Mouse (Mus musculus): ENCODE measurements at regions not wholly inside any gene's neighbourhood (a gene's known extent, or its start where the extent isn't known, plus 50 kb on each side); places are given as distances from the start of the nearest gene placed in this dataset.

GRCm38 (mm10) chr13:102135210-102135609 lies 367.2 kb upstream of the Pik3r1 start:
- DNase-seq: no peak

- DNase-seq: no peak
These were observed 375.0 kb upstream of the Pik3r1 start for GRCm38 (mm10) chr13:102142986-102143385.

DNA sequence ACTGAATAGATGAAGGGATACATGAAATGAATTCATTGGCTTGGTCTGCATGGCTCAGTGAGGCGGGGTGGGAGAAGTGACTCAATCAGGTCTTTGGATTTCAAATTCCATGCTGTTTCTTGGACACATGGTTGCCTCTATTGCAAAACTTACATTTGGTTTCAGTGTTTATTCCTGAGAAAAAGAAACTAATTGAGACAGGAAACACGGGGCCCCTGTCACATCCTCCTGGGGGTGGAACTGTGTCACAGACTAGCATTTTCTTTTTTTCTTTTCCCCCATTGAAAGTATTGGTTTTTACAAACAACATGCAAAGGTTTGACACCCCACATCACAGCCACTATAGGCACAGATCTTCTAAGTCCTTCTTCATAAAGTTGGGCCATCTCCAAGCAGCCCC lies 375.8 kb upstream of the Pik3r1 start:
- DNase-seq: no peak

- no peak for DNase-seq
These were observed 380.0 kb upstream of the Pik3r1 start for GRCm38 (mm10) chr13:102148039-102148438.

- DNase-seq: no peak
These were observed 386.0 kb upstream of the Pik3r1 start for GRCm38 (mm10) chr13:102153785-102154608.

GRCm38 (mm10) chr13:102154609-102154899 lies 386.5 kb upstream of the Pik3r1 start:
- DNase-seq: no peak

DNA sequence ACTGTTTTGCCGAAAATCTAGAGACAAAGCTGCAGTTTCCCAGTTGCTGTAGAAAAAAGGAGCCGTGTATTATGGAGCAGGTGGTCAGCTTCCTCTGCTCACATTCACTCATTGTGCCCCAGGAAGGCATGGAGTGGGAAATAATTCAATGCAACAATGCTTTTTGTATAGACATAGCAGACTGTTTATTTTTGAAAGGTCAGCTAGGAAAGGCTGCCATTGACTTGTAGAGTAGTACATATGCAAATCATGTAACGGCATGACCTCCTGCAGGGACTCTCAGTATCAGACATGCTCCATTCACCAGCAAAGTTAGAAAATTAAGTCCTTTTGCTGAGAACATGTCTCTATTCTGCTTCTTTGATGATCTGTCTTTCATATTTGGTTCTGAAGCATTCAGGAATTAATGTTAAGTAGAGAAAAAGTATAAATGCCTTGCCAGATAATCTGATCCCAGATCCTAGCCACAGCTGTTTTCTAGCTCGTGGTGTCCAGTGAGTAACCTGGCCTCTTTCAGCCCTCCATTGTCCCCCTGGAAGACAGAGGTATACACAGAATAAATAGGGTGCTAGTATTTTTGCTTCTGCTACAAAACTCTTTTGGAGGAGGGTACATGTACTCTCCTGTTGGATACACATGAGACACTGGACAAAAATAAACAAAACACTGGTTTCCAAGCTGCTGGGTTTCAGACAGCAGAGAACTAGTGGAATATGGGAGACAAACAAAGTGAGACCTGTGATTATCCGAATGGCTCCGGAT lies 389.5 kb upstream of the Pik3r1 start:
- no peak for DNase-seq

DNA sequence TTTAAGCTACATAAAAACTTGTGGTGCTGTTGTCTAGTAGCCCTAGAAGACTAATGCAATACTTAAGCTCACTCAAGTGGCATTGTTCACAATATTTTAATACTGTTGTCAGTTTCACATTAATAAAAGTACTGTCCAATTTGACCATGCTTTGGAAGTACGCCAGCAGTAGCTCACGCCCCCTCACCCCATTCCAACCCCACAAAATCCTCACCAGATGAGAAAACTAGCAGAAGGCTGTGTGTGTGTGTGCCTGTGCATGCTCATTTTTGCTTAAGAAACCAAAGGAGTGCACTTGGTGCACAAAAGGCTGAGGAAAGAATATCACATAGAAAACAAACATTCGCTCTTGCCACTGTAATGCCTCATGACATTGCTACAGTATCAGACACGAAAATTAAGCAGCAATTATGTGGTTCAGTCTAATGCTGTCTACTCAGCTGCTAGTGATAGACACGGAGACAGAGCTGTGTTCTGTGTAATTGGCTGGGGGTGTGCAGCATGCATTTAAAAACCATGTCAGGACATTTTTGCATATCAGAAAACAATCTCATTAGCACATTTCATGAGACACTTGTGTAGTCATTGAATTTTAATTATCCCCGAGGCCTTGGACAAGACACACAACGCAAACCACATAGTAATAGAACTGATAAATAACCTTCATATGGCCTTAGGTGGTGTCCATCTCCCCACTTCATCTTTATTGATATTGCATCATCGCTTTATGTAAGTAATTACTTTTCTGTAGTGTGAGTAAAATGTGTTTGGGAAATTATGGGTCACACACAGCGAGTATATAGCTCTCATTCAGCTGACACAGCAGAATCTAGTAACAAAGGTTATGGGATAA lies 405.6 kb upstream of the Pik3r1 start:
- DNase-seq: no peak

DNA sequence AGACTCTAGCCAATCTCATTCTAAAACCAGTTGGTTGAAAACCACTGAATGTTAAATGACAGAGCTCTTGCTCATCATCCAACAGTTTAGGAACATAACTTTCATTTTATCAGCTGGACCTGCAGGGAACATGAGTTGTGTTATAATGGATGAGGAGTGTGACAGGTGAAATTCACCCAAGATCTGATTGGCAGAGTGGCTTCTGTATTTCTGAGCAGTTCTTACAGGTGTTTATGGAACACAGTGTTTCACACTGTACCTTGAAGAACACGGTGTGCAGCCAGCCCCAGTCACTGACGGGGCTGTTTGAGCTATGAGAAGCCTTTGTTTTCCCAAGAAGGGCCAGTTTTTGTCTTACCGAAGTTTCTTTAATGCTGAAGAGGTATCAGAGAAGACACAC lies 406.4 kb upstream of the Pik3r1 start:
- DNase-seq: no peak

- DNase-seq: no peak
These were observed 406.9 kb upstream of the Pik3r1 start for GRCm38 (mm10) chr13:102174896-102175295.

DNA sequence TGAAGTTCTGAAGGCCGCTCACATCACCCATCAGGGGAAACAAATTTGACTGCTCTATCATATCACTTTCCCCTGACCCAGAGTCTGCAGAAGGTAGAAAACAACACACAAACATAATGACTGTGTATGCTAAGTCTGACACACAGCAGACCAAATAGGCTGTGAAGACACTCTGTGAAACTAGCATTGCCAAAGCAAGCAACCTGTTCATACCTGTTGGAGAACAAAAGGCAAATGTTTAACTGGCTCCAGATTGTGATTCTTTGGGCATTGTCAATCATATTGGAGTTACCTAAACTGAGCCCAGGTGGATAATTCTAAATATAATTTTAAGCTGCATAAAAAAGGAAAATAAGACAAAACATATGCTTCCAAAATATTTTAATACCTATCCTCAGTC lies 407.4 kb upstream of the Pik3r1 start:
- no peak for DNase-seq

GRCm38 (mm10) chr13:102176456-102176855 lies 408.4 kb upstream of the Pik3r1 start:
- DNase-seq: no peak

DNA sequence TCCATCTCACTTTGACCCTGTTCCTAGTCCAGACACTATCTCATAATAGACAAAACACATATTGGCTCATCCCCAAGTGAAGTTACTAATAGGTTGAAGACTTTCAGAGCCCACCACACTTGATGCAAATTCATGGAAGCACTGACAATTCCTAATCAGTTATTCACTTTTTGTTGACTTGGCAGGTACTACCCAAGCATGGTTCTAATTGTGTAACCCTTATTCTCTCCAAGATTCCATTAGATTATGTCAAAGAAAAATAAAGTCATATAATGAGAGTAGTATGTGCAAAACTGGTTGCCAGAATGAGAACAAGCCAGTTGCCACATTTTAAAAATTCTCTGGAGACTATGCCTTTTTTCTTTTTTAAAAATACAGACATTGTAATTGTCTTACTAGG lies 426.7 kb upstream of the Pik3r1 start:
- DNase-seq: no peak

DNA sequence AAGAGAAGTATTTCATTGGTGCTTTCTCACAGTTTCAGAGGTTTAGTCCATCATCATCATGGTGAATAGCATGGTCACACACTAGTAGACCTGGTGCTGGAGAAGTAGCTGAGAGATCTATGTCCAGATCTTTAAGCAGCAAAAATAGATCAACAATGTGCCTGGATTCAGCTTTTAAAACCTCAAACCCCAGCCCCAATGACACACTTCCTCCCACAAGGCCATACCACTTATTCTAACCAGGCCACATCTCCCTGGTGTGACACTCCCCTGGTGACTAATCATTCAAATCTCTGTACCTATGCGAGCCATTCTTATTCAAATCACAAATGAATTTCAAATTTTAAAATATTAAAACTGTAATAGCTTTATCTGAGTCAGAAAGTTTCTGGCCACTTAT lies 434.3 kb upstream of the Pik3r1 start:
- DNase-seq: no peak

- no peak for DNase-seq
These were observed 450.5 kb upstream of the Pik3r1 start for GRCm38 (mm10) chr13:102218486-102218885.

DNA sequence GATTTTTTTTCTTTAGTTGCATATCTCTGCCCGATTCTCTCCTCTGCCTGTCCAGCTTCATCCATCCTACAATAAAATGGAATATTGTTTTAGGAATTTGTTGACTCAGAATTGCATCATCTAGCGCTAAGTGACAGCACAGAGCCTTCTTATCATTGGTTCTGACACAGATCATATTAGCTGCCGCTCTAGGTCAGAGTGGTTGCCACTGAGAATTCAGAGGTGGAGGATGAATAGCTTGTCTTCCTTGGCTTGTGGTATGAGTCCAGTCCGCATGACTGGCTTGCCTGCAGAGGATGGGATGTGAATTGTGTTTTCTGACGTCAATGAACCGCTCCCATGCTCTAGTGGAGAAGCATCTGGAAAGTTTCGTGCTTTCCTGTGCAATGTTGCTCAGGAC lies 462.3 kb upstream of the Cd180 start:
- no peak for DNase-seq

- peak; percentile 4 for DNase-seq
These were observed 460.9 kb upstream of the Cd180 start for GRCm38 (mm10) chr13:102232291-102232936.

GRCm38 (mm10) chr13:102250884-102251283 lies 442.5 kb upstream of the Cd180 start:
- DNase-seq: no peak

GRCm38 (mm10) chr13:102251709-102252108 lies 441.6 kb upstream of the Cd180 start:
- DNase-seq: no peak

GRCm38 (mm10) chr13:102255401-102256371 lies 437.7 kb upstream of the Cd180 start:
- DNase-seq: no peak

GRCm38 (mm10) chr13:102258207-102258606 lies 435.2 kb upstream of the Cd180 start:
- no peak for DNase-seq
